Mouse (Mus musculus): Measurements from ENCODE around the gene Vgll4.

Vgll4 gene

GRCm38 (mm10) chr6:114918994-114919393, 50.8 kb downstream of the Vgll4 start:
- DNase-seq (ENCODE audit: low read depth, low spot score), result no peak

DNA sequence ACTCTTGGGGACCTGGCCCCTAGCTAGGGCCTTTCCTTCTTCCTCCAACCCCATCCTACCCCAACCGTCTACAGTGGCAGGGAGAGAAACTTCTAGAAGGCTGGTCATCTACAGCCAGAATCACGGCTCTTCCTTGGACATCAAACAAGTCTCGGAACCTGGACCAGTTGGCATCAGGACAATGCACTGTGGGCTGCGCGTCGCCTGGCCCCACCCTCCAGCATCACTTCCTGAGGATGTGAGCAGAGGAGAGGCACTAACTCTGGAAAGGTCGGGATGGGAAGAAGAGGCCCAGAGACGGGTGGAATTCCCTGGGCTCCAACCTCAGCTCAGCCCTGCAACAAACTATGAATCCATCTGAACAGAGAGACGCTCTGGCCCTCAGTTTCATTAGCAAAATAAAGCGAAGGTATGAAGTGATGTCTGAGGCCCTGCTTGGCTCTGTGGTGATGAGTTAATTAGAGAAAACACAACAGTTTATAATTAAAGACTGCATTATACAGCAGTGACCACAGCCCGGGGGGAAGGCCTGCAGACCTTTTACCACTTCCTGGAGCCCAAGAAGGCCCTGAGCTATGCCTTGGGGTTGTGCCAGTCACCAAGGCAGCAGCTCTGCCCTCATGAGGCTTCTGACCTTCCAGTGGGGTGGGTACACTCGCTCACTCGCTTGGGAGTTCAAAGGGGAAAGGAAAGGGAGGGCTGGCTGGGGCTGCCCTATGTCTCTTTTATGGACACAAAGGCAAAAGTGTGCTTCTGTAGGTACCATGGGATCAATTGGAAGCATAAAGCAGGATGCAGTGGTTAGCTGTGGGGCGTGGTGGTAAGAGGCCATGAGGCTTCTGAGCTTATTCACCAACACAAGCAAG, 51.8 kb downstream of the Vgll4 start:
- no peak for DNase-seq (ENCODE audit: low read depth, low spot score)

- no peak for DNase-seq (ENCODE audit: low read depth, low spot score)
These were observed 52.7 kb downstream of the Vgll4 start for GRCm38 (mm10) chr6:114917129-114917528.

DNA sequence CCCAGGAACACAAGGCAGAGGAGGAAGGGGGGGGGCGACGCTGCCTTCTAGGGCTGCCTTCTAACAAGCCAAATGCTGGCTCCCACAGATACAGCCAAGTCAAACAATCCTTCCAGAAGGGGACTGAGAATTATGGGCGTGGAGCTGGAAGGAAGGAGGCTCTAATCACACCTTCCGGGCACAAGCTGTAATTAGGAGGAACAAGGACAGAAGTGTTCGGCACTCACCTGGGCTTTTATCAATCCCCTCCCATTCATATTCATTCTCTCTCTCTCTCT, 53.1 kb downstream of the Vgll4 start:
- DNase-seq (ENCODE audit: low read depth, low spot score), result no peak

- DNase-seq (ENCODE audit: low read depth, low spot score), result no peak
These were observed 53.7 kb downstream of the Vgll4 start for GRCm38 (mm10) chr6:114915915-114916714.

DNA sequence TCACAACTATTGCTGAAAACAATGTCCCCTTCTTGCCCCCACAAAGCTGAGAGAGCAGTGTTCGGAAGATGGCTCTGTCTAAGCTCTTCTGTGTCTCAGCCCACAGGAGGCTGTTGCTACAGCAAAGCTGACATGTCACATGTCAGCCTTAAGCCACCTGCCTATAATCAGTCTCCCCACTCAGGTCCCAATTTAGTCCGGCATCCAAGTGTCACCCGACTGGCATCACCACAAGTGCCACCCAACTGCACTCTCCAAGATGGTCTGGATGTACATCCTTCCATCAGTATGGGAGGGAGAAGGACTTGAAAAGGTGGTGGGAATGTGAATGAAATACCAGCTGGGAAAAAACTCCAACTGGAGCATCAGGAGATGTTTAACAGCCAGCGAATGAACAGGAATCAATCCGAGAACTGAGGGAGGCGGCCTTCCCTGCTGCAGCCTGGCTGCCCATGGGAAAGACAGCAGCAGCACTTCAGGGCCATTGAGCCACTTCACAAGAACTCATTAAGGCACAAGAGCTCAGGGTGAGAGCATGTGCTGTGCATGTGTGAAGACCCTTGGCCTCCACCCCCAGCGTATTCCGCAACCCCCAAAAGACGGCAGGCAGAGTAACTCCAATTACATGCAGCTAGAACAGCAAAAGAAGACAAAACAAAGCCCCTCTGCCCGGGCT, 55.6 kb downstream of the Vgll4 start:
- DNase-seq (ENCODE audit: low read depth, low spot score), result no peak

GRCm38 (mm10) chr6:114913142-114913541, 56.7 kb downstream of the Vgll4 start:
- DNase-seq (ENCODE audit: low read depth, low spot score), result no peak

DNA sequence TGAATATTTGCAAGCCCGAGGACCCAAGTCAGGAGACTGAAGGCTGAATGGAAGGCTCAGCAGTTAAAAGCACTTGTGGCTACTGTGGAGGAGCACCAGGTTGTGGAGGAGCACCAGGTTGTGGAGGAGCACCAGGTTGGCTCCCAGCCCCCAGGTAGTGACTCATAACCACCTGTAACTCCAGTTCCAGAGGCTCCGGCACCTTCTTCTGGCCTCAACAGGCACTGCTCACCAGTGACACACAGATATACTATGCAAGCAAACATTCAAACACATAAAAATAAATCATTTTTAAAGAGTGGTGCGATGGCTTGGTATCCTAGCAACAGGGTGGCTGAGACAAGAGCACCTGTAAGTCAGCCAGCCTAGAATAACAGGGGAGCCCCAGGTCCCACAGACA, 58.3 kb downstream of the Vgll4 start:
- DNase-seq (ENCODE audit: low read depth, low spot score), result no peak

- DNase-seq (ENCODE audit: low read depth, low spot score), result no peak
These were observed 60.0 kb downstream of the Vgll4 start for GRCm38 (mm10) chr6:114909801-114910200.

GRCm38 (mm10) chr6:114907459-114907858, 62.3 kb downstream of the Vgll4 start:
- no peak for DNase-seq (ENCODE audit: low read depth, low spot score)

- no peak for DNase-seq (ENCODE audit: low read depth, low spot score)
These were observed 63.6 kb downstream of the Vgll4 start for GRCm38 (mm10) chr6:114906209-114906608.

GRCm38 (mm10) chr6:114905253-114906028, 64.4 kb downstream of the Vgll4 start:
- no peak for DNase-seq (ENCODE audit: low read depth, low spot score)

DNA sequence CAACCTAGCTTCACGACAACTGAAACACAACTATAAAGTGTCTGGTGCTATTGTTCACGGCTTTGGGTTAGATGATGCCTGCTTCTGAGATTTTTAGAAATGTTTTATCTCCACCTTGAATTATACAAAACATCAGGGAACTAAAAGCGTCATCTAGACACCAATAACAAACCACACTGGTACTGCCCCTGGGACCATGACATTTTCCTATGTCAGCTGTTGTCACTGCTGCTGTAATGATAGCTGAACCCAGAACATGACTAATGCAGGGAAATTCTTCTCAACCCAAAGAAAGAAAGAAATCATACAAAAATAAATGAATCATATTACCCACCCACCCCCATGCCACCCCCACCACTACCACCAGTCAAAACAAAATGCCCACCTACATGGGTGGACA, 65.0 kb downstream of the Vgll4 start:
- DNase-seq (ENCODE audit: low read depth, low spot score), result no peak

DNA sequence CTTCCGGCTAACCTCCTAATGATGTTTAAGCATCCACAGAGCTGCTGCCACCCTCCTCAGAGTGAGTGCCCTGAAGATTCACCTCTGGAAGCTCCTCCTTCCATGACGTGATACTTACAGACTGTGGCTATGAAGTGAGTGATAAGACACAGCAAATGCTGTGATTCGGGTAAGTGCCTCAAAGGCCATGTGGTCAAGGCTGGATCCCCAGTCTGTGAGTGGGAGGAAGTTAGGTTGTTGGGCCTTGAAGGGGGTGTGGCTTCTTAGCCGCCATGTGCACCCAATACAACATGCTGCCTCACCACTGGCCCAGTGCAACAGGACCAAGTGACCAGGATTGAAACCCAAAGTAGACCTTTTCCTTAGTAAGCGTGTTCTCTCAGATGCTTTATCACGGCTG, 65.6 kb downstream of the Vgll4 start:
- no peak for DNase-seq (ENCODE audit: low read depth, low spot score)

DNA sequence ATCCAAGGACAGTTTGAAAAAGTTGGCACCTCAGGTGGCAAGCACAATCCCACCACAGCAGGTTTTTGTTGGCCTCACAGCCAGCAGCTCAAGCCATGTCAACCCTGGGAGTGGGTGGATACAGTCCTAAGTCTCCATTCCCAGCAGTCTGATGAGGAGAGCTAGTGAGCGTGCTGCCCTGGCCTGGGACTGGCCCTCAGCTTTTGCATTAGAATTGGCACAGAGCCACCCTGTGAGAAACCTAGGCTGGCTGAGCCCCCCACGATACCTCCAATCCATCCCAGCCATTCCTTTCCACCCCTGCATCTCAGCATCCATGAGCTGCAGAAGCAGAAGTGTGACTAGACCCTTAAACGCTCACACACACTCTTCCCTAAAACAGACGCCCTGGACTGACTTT, 67.9 kb downstream of the Vgll4 start:
- no peak for DNase-seq (ENCODE audit: low read depth, low spot score)

DNA sequence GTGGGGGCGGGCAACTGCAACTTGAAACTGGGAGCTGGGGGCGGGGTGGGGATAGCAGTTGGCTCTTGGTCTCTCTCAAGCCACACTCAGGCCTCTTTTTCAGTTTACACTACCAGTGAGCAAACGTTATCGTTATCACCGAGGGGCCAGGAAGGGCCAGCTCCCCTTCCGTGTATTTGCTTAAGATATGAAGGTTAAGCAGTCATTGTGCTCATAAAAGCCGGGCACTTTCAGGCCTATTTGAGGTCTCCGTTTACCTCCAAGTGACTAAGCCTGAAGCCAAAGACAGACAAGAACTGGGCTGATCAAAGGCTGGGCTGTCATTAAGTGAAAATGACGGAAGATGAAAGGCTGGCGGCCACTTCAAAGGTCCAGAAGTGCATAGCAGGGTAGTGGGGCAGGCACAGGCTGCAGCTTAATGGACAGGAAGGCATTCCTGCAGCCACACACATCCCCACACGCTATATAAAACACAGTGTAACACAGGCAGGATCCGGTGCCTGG, 68.4 kb downstream of the Vgll4 start:
- no peak for DNase-seq (ENCODE audit: low read depth, low spot score)

- no peak for DNase-seq (ENCODE audit: low read depth, low spot score)
These were observed 69.6 kb downstream of the Vgll4 start for GRCm38 (mm10) chr6:114900194-114900593.

GRCm38 (mm10) chr6:114899652-114900051, 70.1 kb downstream of the Vgll4 start:
- DNase-seq (ENCODE audit: low read depth, low spot score), result no peak

DNA sequence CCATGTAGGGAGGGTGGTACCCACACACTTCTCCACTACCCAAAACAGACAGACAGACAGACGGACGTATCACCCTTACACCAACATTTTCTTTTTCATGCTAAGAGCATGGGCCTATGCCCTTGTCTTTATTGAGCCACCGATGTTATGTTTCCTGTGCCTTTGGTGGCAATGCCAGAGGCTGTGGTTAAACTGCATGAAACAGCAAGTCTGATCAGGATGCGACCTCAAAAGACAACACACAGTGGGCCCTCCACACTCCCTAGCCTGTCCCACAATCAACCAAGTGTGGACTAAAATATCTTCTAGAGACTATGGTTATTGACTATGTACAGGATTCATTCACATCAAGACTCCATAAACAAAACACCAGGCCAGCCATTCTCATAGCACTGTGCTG, 70.8 kb downstream of the Vgll4 start:
- DNase-seq (ENCODE audit: low read depth, low spot score), result no peak

DNA sequence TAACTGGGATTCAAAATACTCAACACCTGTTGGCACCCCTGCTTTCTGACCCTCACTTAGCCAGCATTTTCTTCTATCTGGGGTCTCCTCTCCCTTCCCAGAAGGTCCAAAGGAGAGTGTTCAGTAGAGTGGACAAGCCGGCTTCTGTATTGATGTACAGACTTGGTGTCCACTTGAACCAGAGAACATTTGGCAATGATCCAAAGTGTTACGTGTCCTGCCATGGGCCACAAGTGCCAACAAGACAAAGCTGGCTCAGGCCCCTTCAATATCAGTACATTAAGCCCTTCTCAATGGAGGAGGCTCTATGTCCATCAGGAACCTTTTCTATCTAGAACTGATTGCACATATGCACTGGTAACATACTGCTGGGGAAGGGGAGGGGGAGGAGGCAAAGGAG, 73.5 kb downstream of the Vgll4 start:
- DNase-seq (ENCODE audit: low read depth, low spot score), result no peak

- no peak for DNase-seq (ENCODE audit: low read depth, low spot score)
These were observed 74.6 kb downstream of the Vgll4 start for GRCm38 (mm10) chr6:114895191-114895590.
